Mouse (Mus musculus) ZHBTc4 (cell line): ENCODE data around the gene Olfr118.
"Not testable (repeated sequence)": the region's sequence is repeated elsewhere in the genome, so short reads cannot be mapped to it uniquely, and the experiment has no call there.

Experiments
- DNase-seq: peaks from one replicate; pipeline ENCODE4 v3.0.0-alpha.2; 2011; ENCODE audit warnings: low read depth, low spot score

The Olfr118 gene

GRCm38 (mm10) chr17:37666688-37667087 is at the start of gene Olfr118:
TSS of gene Olfr118 (plus strand) at chr17:37666988.
- no peak for DNase-seq

- DNase-seq = no peak
Observed at GRCm38 (mm10) chr17:37627009-37627408, 39.8 kb upstream of the Olfr118 start, which contains the start of the genes Olfr115 and Olfr116. TSS of gene Olfr115 (minus strand) at chr17:37627109. TSS of gene Olfr116 (minus strand) at chr17:37627199.

- DNase-seq = no peak
Observed at GRCm38 (mm10) chr17:37663682-37664081, 3.1 kb upstream of the Olfr118 start, which contains the start of gene Olfr117. TSS of gene Olfr117 (minus strand) at chr17:37663782.

GRCm38 (mm10) chr17:37696264-37696663 is 29.5 kb downstream of the Olfr118 start, which contains the start of gene Olfr119:
TSS of gene Olfr119 (plus strand) at chr17:37696564.
- DNase-seq = not testable (repeated sequence)

GRCm38 (mm10) chr17:37721508-37721907 is 54.7 kb downstream of the Olfr118 start, which contains the start of gene Olfr120:
TSS of gene Olfr120 (plus strand) at chr17:37721808.
- no peak for DNase-seq
